Mouse (Mus musculus): ENCODE data around the gene Pold2. TPM values are rescaled to one million over a fixed set of nuclear protein-coding genes. Genes with fewer than 3 reads are reported as not detected.

The Pold2 gene
- polyA plus RNA-seq, 1 experiment, result 127 TPM

- no peaks in the 10 kb centered on the region for H3K27me3 ChIP-seq (ENCODE audit: control insufficient read depth, insufficient read depth, low read length, poor library complexity, severe bottlenecking)
- no peaks in the 10 kb centered on the region for H3K36me3 ChIP-seq (ENCODE audit: control insufficient read depth, insufficient read depth, low read length, poor library complexity, severe bottlenecking)
- no peak overlapping the region for H3K9ac ChIP-seq (ENCODE audit: low read depth, poor library complexity, severe bottlenecking)
- H3K4me1 ChIP-seq (ENCODE audit: control insufficient read depth, insufficient read depth, low read length), result peaks cover 2% of the 10 kb centered on the region
- TF ChIP-seq CTCF (IDR thresholded peaks at IDR 0.05; ENCODE audit: low read depth, low read length), result no peak
- TF ChIP-seq POLR2A (IDR thresholded peaks at IDR 0.05; ENCODE audit: insufficient read depth, low read length), result no peak
- no peak overlapping the region for H3K4me3 ChIP-seq (ENCODE audit: low read depth, low read length)
- no peak overlapping the region for H3K27ac ChIP-seq (ENCODE audit: insufficient read depth, low read length)
- peaks cover 4% of the 10 kb centered on the region; the same call in 1 of the 2 replicates for H3K9me3 ChIP-seq (replicated peaks; ENCODE audit: control insufficient read depth, insufficient read depth, low read length, poor library complexity, severe bottlenecking)
Observed at GRCm38 (mm10) chr11:5855902-5856301, 22.2 kb downstream of the Pold2 start.

DNA sequence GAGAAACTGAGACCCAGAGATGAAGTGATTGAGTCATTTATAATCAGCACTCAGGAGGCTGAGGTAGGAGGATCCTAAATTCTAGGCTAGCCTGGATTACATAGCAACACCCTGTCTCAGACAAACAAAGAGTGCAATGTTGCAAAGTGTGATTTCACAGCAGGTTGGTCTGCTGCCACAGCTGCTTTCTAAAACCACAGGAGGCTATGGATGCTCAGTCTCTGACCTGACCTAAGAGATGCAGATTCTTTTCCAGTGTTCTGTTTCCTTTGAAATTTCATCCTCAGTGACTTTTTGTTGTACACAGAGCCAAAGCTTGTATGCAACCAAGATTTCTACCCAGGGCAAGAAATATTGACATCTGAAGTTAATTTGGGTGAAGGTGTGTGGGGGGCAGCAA, 22.6 kb downstream of the Pold2 start:
- peaks cover 2% of the 10 kb centered on the region for H3K4me1 ChIP-seq (ENCODE audit: control insufficient read depth, insufficient read depth, low read length)

GRCm38 (mm10) chr11:5852314-5852713, 25.8 kb downstream of the Pold2 start:
- no peak overlapping the region for H3K27ac ChIP-seq (ENCODE audit: insufficient read depth, low read length)
- H3K27me3 ChIP-seq (ENCODE audit: control insufficient read depth, insufficient read depth, low read length, poor library complexity, severe bottlenecking), result no peaks in the 10 kb centered on the region
- H3K4me1 ChIP-seq (ENCODE audit: control insufficient read depth, insufficient read depth, low read length), result peaks cover 2% of the 10 kb centered on the region
- H3K9me3 ChIP-seq (replicated peaks; ENCODE audit: control insufficient read depth, insufficient read depth, low read length, poor library complexity, severe bottlenecking), result no peaks in the 10 kb centered on the region
- TF ChIP-seq EP300 (IDR thresholded peaks at IDR 0.05; ENCODE audit: insufficient read depth, low read depth, low read length) (no peak), POLR2A (IDR thresholded peaks at IDR 0.05; ENCODE audit: insufficient read depth, low read length) (no peak), CTCF (IDR thresholded peaks at IDR 0.05; ENCODE audit: low read depth, low read length) (no peak)
- no peak overlapping the region for H3K4me3 ChIP-seq (ENCODE audit: low read depth, low read length)
- no peak overlapping the region for H3K9ac ChIP-seq (ENCODE audit: low read depth, poor library complexity, severe bottlenecking)
- H3K36me3 ChIP-seq (ENCODE audit: control insufficient read depth, insufficient read depth, low read length, poor library complexity, severe bottlenecking), result no peaks in the 10 kb centered on the region

More for the DNA sequence above, 22.6 kb downstream of the Pold2 start:
- no peaks in the 10 kb centered on the region for H3K36me3 ChIP-seq (ENCODE audit: control insufficient read depth, insufficient read depth, low read length, poor library complexity, severe bottlenecking)
- H3K27me3 ChIP-seq (ENCODE audit: control insufficient read depth, insufficient read depth, low read length, poor library complexity, severe bottlenecking), result no peaks in the 10 kb centered on the region
- no peak overlapping the region for H3K27ac ChIP-seq (ENCODE audit: insufficient read depth, low read length)
- no peak overlapping the region for H3K9ac ChIP-seq (ENCODE audit: low read depth, poor library complexity, severe bottlenecking)
- no peak overlapping the region for H3K4me3 ChIP-seq (ENCODE audit: low read depth, low read length)
- peaks cover 4% of the 10 kb centered on the region; the same call in 1 of the 2 replicates for H3K9me3 ChIP-seq (replicated peaks; ENCODE audit: control insufficient read depth, insufficient read depth, low read length, poor library complexity, severe bottlenecking)
- no peak for TF ChIP-seq EP300 (IDR thresholded peaks at IDR 0.05; ENCODE audit: insufficient read depth, low read depth, low read length)
- TF ChIP-seq CTCF (IDR thresholded peaks at IDR 0.05; ENCODE audit: low read depth, low read length), result no peak
- no peak for TF ChIP-seq POLR2A (IDR thresholded peaks at IDR 0.05; ENCODE audit: insufficient read depth, low read length)

GRCm38 (mm10) chr11:5851021-5851736, 26.9 kb downstream of the Pold2 start:
- peaks cover 2% of the 10 kb centered on the region for H3K4me1 ChIP-seq (ENCODE audit: control insufficient read depth, insufficient read depth, low read length)
- no peak overlapping the region for H3K9ac ChIP-seq (ENCODE audit: low read depth, poor library complexity, severe bottlenecking)
- H3K27ac ChIP-seq (ENCODE audit: insufficient read depth, low read length), result no peak overlapping the region
- H3K9me3 ChIP-seq (replicated peaks; ENCODE audit: control insufficient read depth, insufficient read depth, low read length, poor library complexity, severe bottlenecking), result no peaks in the 10 kb centered on the region
- TF ChIP-seq POLR2A (IDR thresholded peaks at IDR 0.05; ENCODE audit: insufficient read depth, low read length) (no peak), EP300 (IDR thresholded peaks at IDR 0.05; ENCODE audit: insufficient read depth, low read depth, low read length) (no peak), CTCF (IDR thresholded peaks at IDR 0.05; ENCODE audit: low read depth, low read length) (no peak)
- no peaks in the 10 kb centered on the region for H3K36me3 ChIP-seq (ENCODE audit: control insufficient read depth, insufficient read depth, low read length, poor library complexity, severe bottlenecking)
- H3K27me3 ChIP-seq (ENCODE audit: control insufficient read depth, insufficient read depth, low read length, poor library complexity, severe bottlenecking), result no peaks in the 10 kb centered on the region
- no peak overlapping the region for H3K4me3 ChIP-seq (ENCODE audit: low read depth, low read length)

DNA sequence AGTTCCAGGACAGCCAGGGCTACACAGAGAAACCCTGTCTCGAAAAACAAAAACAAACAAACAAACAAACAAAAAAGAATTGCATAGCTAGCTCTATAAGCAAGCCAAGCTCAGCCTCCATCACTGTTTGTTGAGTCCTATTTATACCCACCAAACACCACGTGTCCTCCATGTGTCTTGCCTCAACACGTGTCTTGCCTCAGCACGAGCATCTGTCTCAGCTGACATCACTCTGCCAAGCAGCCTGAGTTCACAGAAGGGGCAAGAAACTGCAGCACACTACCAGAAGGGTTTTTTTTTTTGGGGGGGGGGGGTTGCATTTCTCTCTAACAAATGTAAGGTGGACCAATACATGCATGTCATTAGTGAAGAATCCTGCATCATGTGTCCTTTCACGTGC, 27.6 kb downstream of the Pold2 start:
- Histone ChIP-seq H3K4me3 (ENCODE audit: low read depth, low read length) (no peak overlapping the region), H3K27ac (ENCODE audit: insufficient read depth, low read length) (no peak overlapping the region), H3K9me3 (replicated peaks; ENCODE audit: control insufficient read depth, insufficient read depth, low read length, poor library complexity, severe bottlenecking) (no peaks in the 10 kb centered on the region; the same call in 1 of the 2 replicates), H3K36me3 (ENCODE audit: control insufficient read depth, insufficient read depth, low read length, poor library complexity, severe bottlenecking) (no peaks in the 10 kb centered on the region), H3K9ac (ENCODE audit: low read depth, poor library complexity, severe bottlenecking) (no peak overlapping the region), H3K27me3 (ENCODE audit: control insufficient read depth, insufficient read depth, low read length, poor library complexity, severe bottlenecking) (no peaks in the 10 kb centered on the region), H3K4me1 (ENCODE audit: control insufficient read depth, insufficient read depth, low read length) (peaks cover 2% of the 10 kb centered on the region)
- no peak for TF ChIP-seq CTCF (IDR thresholded peaks at IDR 0.05; ENCODE audit: low read depth, low read length)
- TF ChIP-seq POLR2A (IDR thresholded peaks at IDR 0.05; ENCODE audit: insufficient read depth, low read length), result no peak
- TF ChIP-seq EP300 (IDR thresholded peaks at IDR 0.05; ENCODE audit: insufficient read depth, low read depth, low read length), result no peak

GRCm38 (mm10) chr11:5849316-5849715, 28.8 kb downstream of the Pold2 start:
- H3K27me3 ChIP-seq (ENCODE audit: control insufficient read depth, insufficient read depth, low read length, poor library complexity, severe bottlenecking), result no peaks in the 10 kb centered on the region
- no peaks in the 10 kb centered on the region; the same call in 1 of the 2 replicates for H3K9me3 ChIP-seq (replicated peaks; ENCODE audit: control insufficient read depth, insufficient read depth, low read length, poor library complexity, severe bottlenecking)
- no peak overlapping the region for H3K27ac ChIP-seq (ENCODE audit: insufficient read depth, low read length)
- H3K4me3 ChIP-seq (ENCODE audit: low read depth, low read length), result no peak overlapping the region
- no peaks in the 10 kb centered on the region for H3K36me3 ChIP-seq (ENCODE audit: control insufficient read depth, insufficient read depth, low read length, poor library complexity, severe bottlenecking)
- no peak for TF ChIP-seq POLR2A (IDR thresholded peaks at IDR 0.05; ENCODE audit: insufficient read depth, low read length)
- no peak for TF ChIP-seq CTCF (IDR thresholded peaks at IDR 0.05; ENCODE audit: low read depth, low read length)
- TF ChIP-seq EP300 (IDR thresholded peaks at IDR 0.05; ENCODE audit: insufficient read depth, low read depth, low read length), result no peak
- H3K9ac ChIP-seq (ENCODE audit: low read depth, poor library complexity, severe bottlenecking), result no peak overlapping the region
- peaks cover 2% of the 10 kb centered on the region for H3K4me1 ChIP-seq (ENCODE audit: control insufficient read depth, insufficient read depth, low read length)

All from ES-Bruce4 (cell line).